Mouse (Mus musculus) neural tube, embryonic 12.5 days (tissue): Measurements from ENCODE around the gene Aspm. TPM values are rescaled to one million over a fixed set of nuclear protein-coding genes. Genes with fewer than 3 reads are reported as not detected.

Experiments
- polyA plus RNA-seq: library from polyadenylated mRNA; unstranded; fragments of >200 nt; fragmentation: Nextera tagmentation; extraction: Ambion mirVana; gene quantifications from 2 replicates; pipeline ENCODE4 v1.2.1, GENCODE M21; 2016

The Aspm gene
- polyA plus RNA-seq, 1 experiment from 2014 or later: 15.1 TPM

Other genes starting within 250 kb of the Aspm start
- gene Crb1, start 77.7 kb upstream of the Aspm start, polyA plus RNA-seq: 1.7 TPM in 2 replicates
- 14.1 and 15.0 TPM in 2 replicates for gene Zbtb41, start 32.5 kb upstream of the Aspm start, polyA plus RNA-seq
- not detected in 2 replicates for gene F13b, start 46.9 kb downstream of the Aspm start, polyA plus RNA-seq
- gene Cfhr1, start 105.5 kb downstream of the Aspm start, polyA plus RNA-seq: not detected in 2 replicates